Mouse (Mus musculus): ENCODE measurements at regions not wholly inside any gene's neighbourhood (a gene's known extent, or its start where the extent isn't known, plus 50 kb on each side); places are given as distances from the start of the nearest gene placed in this dataset.
A peak's percentile ranks its signal among the peaks of the same experiment; 100 is the strongest.

- peak; percentile 83 for ATAC-seq (ENCODE audit: low FRiP score, low read depth)
- no peaks in the 10 kb centered on the region for H3K9me3 ChIP-seq
- H3K4me2 ChIP-seq (replicated peaks) = no peak overlapping the region
- 27% methylated on average over 12 of the region's 12 CpGs for WGBS
- peak overlapping the region; percentile 60 for H3K27ac ChIP-seq (replicated peaks)
- peaks cover 52% of the 10 kb centered on the region for H3K4me1 ChIP-seq
- H3K36me3 ChIP-seq = no peaks in the 10 kb centered on the region
- peaks cover 5% of the 10 kb centered on the region; the same call in 1 of the 2 replicates for H3K27me3 ChIP-seq
- 0 out of 2 replicates have a peak overlapping the region, but pooled peaks have one; percentile 20 for H3K9ac ChIP-seq (replicated peaks)
- H3K4me3 ChIP-seq = no peak overlapping the region
Measured at GRCm38 (mm10) chr4:95137413-95138143, 85.6 kb upstream of the Jun start.

GRCm38 (mm10) chr4:95138676-95139075 is 86.7 kb upstream of the Jun start:
- peaks cover 49% of the 10 kb centered on the region for H3K4me1 ChIP-seq
- no peak overlapping the region for H3K27ac ChIP-seq (replicated peaks)
- H3K27me3 ChIP-seq = no peaks in the 10 kb centered on the region
- no peak overlapping the region for H3K9ac ChIP-seq (replicated peaks)
- no peaks in the 10 kb centered on the region for H3K36me3 ChIP-seq
- H3K4me3 ChIP-seq = no peak overlapping the region
- 80% methylated on average over 2 of the region's 2 CpGs for WGBS
- ATAC-seq (ENCODE audit: low FRiP score, low read depth) = no peak
- H3K9me3 ChIP-seq = no peaks in the 10 kb centered on the region
- H3K4me2 ChIP-seq (replicated peaks) = no peak overlapping the region

GRCm38 (mm10) chr4:95141253-95141652 is 89.2 kb upstream of the Jun start:
- no peak overlapping the region for H3K4me2 ChIP-seq (replicated peaks)
- H3K4me1 ChIP-seq = peaks cover 24% of the 10 kb centered on the region
- no peak overlapping the region for H3K27ac ChIP-seq (replicated peaks)
- ATAC-seq (ENCODE audit: low FRiP score, low read depth) = no peak
- no peak overlapping the region for H3K4me3 ChIP-seq
- H3K9me3 ChIP-seq = no peaks in the 10 kb centered on the region
- H3K27me3 ChIP-seq = no peaks in the 10 kb centered on the region
- no peaks in the 10 kb centered on the region for H3K36me3 ChIP-seq
- H3K9ac ChIP-seq (replicated peaks) = no peak overlapping the region
- WGBS = 85% methylated on average over 2 of the region's 2 CpGs

- Histone ChIP-seq H3K27me3 (no peaks in the 10 kb centered on the region), H3K4me3 (no peak overlapping the region), H3K27ac (replicated peaks) (no peak overlapping the region), H3K9ac (replicated peaks) (no peak overlapping the region), H3K9me3 (no peaks in the 10 kb centered on the region), H3K4me1 (peaks cover 7% of the 10 kb centered on the region), H3K4me2 (replicated peaks) (no peak overlapping the region), H3K36me3 (no peaks in the 10 kb centered on the region)
- WGBS = 82% methylated on average over 4 of the region's 4 CpGs
- no peak for ATAC-seq (ENCODE audit: low FRiP score, low read depth)
Measured at GRCm38 (mm10) chr4:95143130-95143529, 91.1 kb upstream of the Jun start.

- Histone ChIP-seq H3K9me3 (no peaks in the 10 kb centered on the region), H3K4me3 (no peak overlapping the region), H3K4me1 (peaks cover 1% of the 10 kb centered on the region; the same call in 1 of the 2 replicates), H3K36me3 (no peaks in the 10 kb centered on the region), H3K9ac (replicated peaks) (no peak overlapping the region), H3K27me3 (no peaks in the 10 kb centered on the region), H3K4me2 (replicated peaks) (no peak overlapping the region), H3K27ac (replicated peaks) (no peak overlapping the region)
- ATAC-seq (ENCODE audit: low FRiP score, low read depth) = no peak
- WGBS = 94% methylated on average over 5 of the region's 5 CpGs
Measured at GRCm38 (mm10) chr4:95143668-95144067, 91.6 kb upstream of the Jun start.

- Histone ChIP-seq H3K4me3 (no peak overlapping the region), H3K4me2 (replicated peaks) (no peak overlapping the region), H3K36me3 (no peaks in the 10 kb centered on the region), H3K27ac (replicated peaks) (no peak overlapping the region), H3K27me3 (no peaks in the 10 kb centered on the region), H3K4me1 (no peaks in the 10 kb centered on the region), H3K9ac (replicated peaks) (no peak overlapping the region), H3K9me3 (no peaks in the 10 kb centered on the region)
- no peak for ATAC-seq (ENCODE audit: low FRiP score, low read depth)
Measured at GRCm38 (mm10) chr4:95144440-95144839, 92.4 kb upstream of the Jun start.

- H3K27ac ChIP-seq (replicated peaks) = no peak overlapping the region
- no peaks in the 10 kb centered on the region for H3K27me3 ChIP-seq
- no peaks in the 10 kb centered on the region for H3K36me3 ChIP-seq
- no peaks in the 10 kb centered on the region for H3K4me1 ChIP-seq
- H3K9me3 ChIP-seq = no peaks in the 10 kb centered on the region
- no peak overlapping the region for H3K4me2 ChIP-seq (replicated peaks)
- WGBS = 91% methylated on average over 5 of the region's 5 CpGs
- H3K4me3 ChIP-seq = no peak overlapping the region
- H3K9ac ChIP-seq (replicated peaks) = no peak overlapping the region
- no peak for ATAC-seq (ENCODE audit: low FRiP score, low read depth)
Measured at GRCm38 (mm10) chr4:95146268-95146667, 94.2 kb upstream of the Jun start.

GRCm38 (mm10) chr4:95148665-95149064 is 96.6 kb upstream of the Jun start:
- Histone ChIP-seq H3K9ac (replicated peaks) (no peak overlapping the region), H3K27me3 (no peaks in the 10 kb centered on the region), H3K9me3 (no peaks in the 10 kb centered on the region), H3K4me3 (no peak overlapping the region), H3K36me3 (no peaks in the 10 kb centered on the region), H3K27ac (replicated peaks) (no peak overlapping the region), H3K4me1 (peaks cover 4% of the 10 kb centered on the region), H3K4me2 (replicated peaks) (no peak overlapping the region)
- no peak for ATAC-seq (ENCODE audit: low FRiP score, low read depth)
- 64% methylated on average over 1 of the region's 1 CpGs for WGBS

- 89% methylated on average over 8 of the region's 8 CpGs for WGBS
Measured at GRCm38 (mm10) chr4:95151678-95152077, 99.7 kb upstream of the Jun start.

GRCm38 (mm10) chr4:95152431-95153115 is 100.6 kb upstream of the Jun start:
- no peaks in the 10 kb centered on the region for H3K36me3 ChIP-seq
- H3K4me3 ChIP-seq = no peak overlapping the region
- no peaks in the 10 kb centered on the region for H3K27me3 ChIP-seq
- H3K9ac ChIP-seq (replicated peaks) = no peak overlapping the region
- WGBS = 85% methylated on average over 4 of the region's 4 CpGs
- H3K27ac ChIP-seq (replicated peaks) = no peak overlapping the region
- no peaks in the 10 kb centered on the region for H3K9me3 ChIP-seq
- no peak overlapping the region for H3K4me2 ChIP-seq (replicated peaks)
- peaks cover 17% of the 10 kb centered on the region for H3K4me1 ChIP-seq
- no peak for ATAC-seq (ENCODE audit: low FRiP score, low read depth)

More at GRCm38 (mm10) chr4:95151678-95152077, 99.7 kb upstream of the Jun start:
- Histone ChIP-seq H3K4me1 (peaks cover 17% of the 10 kb centered on the region), H3K9me3 (no peaks in the 10 kb centered on the region), H3K27me3 (no peaks in the 10 kb centered on the region), H3K36me3 (no peaks in the 10 kb centered on the region), H3K27ac (replicated peaks) (no peak overlapping the region), H3K9ac (replicated peaks) (no peak overlapping the region), H3K4me2 (replicated peaks) (no peak overlapping the region), H3K4me3 (no peak overlapping the region)
- ATAC-seq (ENCODE audit: low FRiP score, low read depth) = no peak

GRCm38 (mm10) chr4:95153737-95154287 is 101.8 kb upstream of the Jun start:
- Histone ChIP-seq H3K27ac (replicated peaks) (no peak overlapping the region), H3K9me3 (no peaks in the 10 kb centered on the region), H3K9ac (replicated peaks) (no peak overlapping the region), H3K36me3 (no peaks in the 10 kb centered on the region), H3K4me1 (peaks cover 17% of the 10 kb centered on the region), H3K4me3 (no peak overlapping the region), H3K4me2 (replicated peaks) (no peak overlapping the region), H3K27me3 (no peaks in the 10 kb centered on the region)
- WGBS = 14% methylated on average over 6 of the region's 6 CpGs
- peak; percentile 71 for ATAC-seq (ENCODE audit: low FRiP score, low read depth)

- Histone ChIP-seq H3K9me3 (no peaks in the 10 kb centered on the region), H3K4me3 (no peak overlapping the region), H3K4me1 (peaks cover 17% of the 10 kb centered on the region), H3K4me2 (replicated peaks) (no peak overlapping the region), H3K9ac (replicated peaks) (no peak overlapping the region), H3K36me3 (no peaks in the 10 kb centered on the region), H3K27me3 (no peaks in the 10 kb centered on the region), H3K27ac (replicated peaks) (no peak overlapping the region)
- WGBS = 37% methylated on average over 14 of the region's 14 CpGs
- ATAC-seq (ENCODE audit: low FRiP score, low read depth) = no peak
Measured at GRCm38 (mm10) chr4:95154377-95154776, 102.4 kb upstream of the Jun start.

Measured in midbrain, embryonic 12.5 days (tissue).